ENCODE assay signal across 13 mouse cellular contexts in genomic region chr10:95545051-95545450, GRCm38 (mm10). TPM values are rescaled to one million over a fixed set of nuclear protein-coding genes. Genes with fewer than 3 reads are reported as not detected.
DNase-seq lines count a peak whose midpoint lies in the region; ATAC-seq lines count a peak whose summit lies in the region.
"Had no signal": no experiment of that assay in that cellular context is flagged by ENCODE, and none has a peak within 500 bp of the region (broad histone marks: within the 10 kb centered on the region; RNA-seq: fewer than 3 reads in every experiment).

No protein-coding gene starts in this region.

- peak overlapping the region; percentile 11; the same call in 1 of the 2 replicates for H3K27ac ChIP-seq in forebrain, embryonic 15.5 days (replicated peaks)
- H3K27ac ChIP-seq in forebrain, embryonic 12.5 days: no peak overlapping the region
- H3K27ac ChIP-seq in neural tube, embryonic 13.5 days (replicated peaks): 0 out of 2 replicates have a peak overlapping the region, but pooled peaks have one; percentile 2
- H3K27ac ChIP-seq: liver, embryonic 15.5 days; midbrain, embryonic 15.5 days had no signal

- no peak overlapping the region for H3K4me3 ChIP-seq in forebrain, embryonic 15.5 days
- no peak overlapping the region for H3K4me3 ChIP-seq in forebrain, embryonic 12.5 days (replicated peaks)
- no peak overlapping the region for H3K4me3 ChIP-seq in neural tube, embryonic 13.5 days
- H3K4me3 ChIP-seq: liver, embryonic 15.5 days; midbrain, embryonic 15.5 days had no signal

- no peak overlapping the region for H3K9ac ChIP-seq in forebrain, embryonic 15.5 days (replicated peaks)
- H3K9ac ChIP-seq in forebrain, embryonic 12.5 days: no peak overlapping the region
- H3K9ac ChIP-seq in neural tube, embryonic 13.5 days: no peak overlapping the region
- H3K9ac ChIP-seq: liver, embryonic 15.5 days; midbrain, embryonic 15.5 days had no signal

- no peak for ATAC-seq in forebrain, embryonic 15.5 days (replicated peaks)
- no peak for ATAC-seq in forebrain, embryonic 12.5 days (ENCODE audit: low FRiP score)
- ATAC-seq in neural tube, embryonic 13.5 days (ENCODE audit: low read depth): 0 out of 2 replicates have a peak, but pooled peaks have one; percentile 49
- ATAC-seq: midbrain, embryonic 15.5 days had no signal

- WGBS in forebrain, embryonic 15.5 days: 65% methylated on average over 4 of the region's 4 CpGs
- 83% methylated on average over 4 of the region's 4 CpGs for WGBS in forebrain, embryonic 12.5 days
- 62% methylated on average over 4 of the region's 4 CpGs for WGBS in neural tube, embryonic 13.5 days

- H3K36me3 ChIP-seq in forebrain, embryonic 15.5 days: peaks cover 34% of the 10 kb centered on the region
- peaks cover 38% of the 10 kb centered on the region for H3K36me3 ChIP-seq in forebrain, embryonic 12.5 days (replicated peaks)
- H3K36me3 ChIP-seq in neural tube, embryonic 13.5 days: peaks cover 39% of the 10 kb centered on the region
- H3K36me3 ChIP-seq: midbrain, embryonic 15.5 days had no signal

- no peaks in the 10 kb centered on the region for H3K27me3 ChIP-seq in forebrain, embryonic 15.5 days
- no peaks in the 10 kb centered on the region for H3K27me3 ChIP-seq in forebrain, embryonic 12.5 days
- no peaks in the 10 kb centered on the region for H3K27me3 ChIP-seq in neural tube, embryonic 13.5 days
- H3K27me3 ChIP-seq: liver, embryonic 15.5 days; midbrain, embryonic 15.5 days had no signal

- no peak for DNase-seq in neural tube, embryonic 10.5 days (ENCODE audit: extremely low spot score, low spot score)
- peak; percentile 41 for DNase-seq in cerebellum, adult 9-11 months
- DNase-seq in natural killer cell, adult 2 months (ENCODE audit: low spot score in 2 of 2): no peak
- DNase-seq in lung, postnatal 10 days: no peak
- no peak for DNase-seq in lung, postnatal 25 days (ENCODE audit: low spot score)
- DNase-seq: heart, postnatal 14 days; lung, postnatal 4 days; thymus, postnatal 25 days had no signal

- H3K9me3 ChIP-seq in forebrain, embryonic 15.5 days: no peaks in the 10 kb centered on the region
- H3K9me3 ChIP-seq in forebrain, embryonic 12.5 days: no peaks in the 10 kb centered on the region
- no peaks in the 10 kb centered on the region for H3K9me3 ChIP-seq in neural tube, embryonic 13.5 days
- H3K9me3 ChIP-seq: liver, embryonic 15.5 days; midbrain, embryonic 15.5 days had no signal

- no peak overlapping the region for H3K4me2 ChIP-seq in forebrain, embryonic 15.5 days (replicated peaks)
- no peak overlapping the region for H3K4me2 ChIP-seq in forebrain, embryonic 12.5 days
- no peak overlapping the region for H3K4me2 ChIP-seq in neural tube, embryonic 13.5 days
- H3K4me2 ChIP-seq: liver, embryonic 15.5 days; midbrain, embryonic 15.5 days had no signal

- peaks cover 8% of the 10 kb centered on the region; the same call in 1 of the 2 replicates for H3K4me1 ChIP-seq in forebrain, embryonic 15.5 days
- no peaks in the 10 kb centered on the region for H3K4me1 ChIP-seq in forebrain, embryonic 12.5 days
- no peaks in the 10 kb centered on the region for H3K4me1 ChIP-seq in neural tube, embryonic 13.5 days (replicated peaks)
- H3K4me1 ChIP-seq: liver, embryonic 15.5 days; midbrain, embryonic 15.5 days had no signal

RNA-seq across cellular contexts. Expression of gene Nudt4, which starts 18.9 kb away (rescaled TPM):
- 74.7 and 79.2 TPM in 2 replicates for polyA plus RNA-seq in forebrain, embryonic 15.5 days (2015; fragmentation: Nextera tagmentation; extraction: Ambion mirVana)
- 107 and 108 TPM in 2 replicates for polyA plus RNA-seq in forebrain, embryonic 12.5 days (2016; fragmentation: Nextera tagmentation; extraction: Ambion mirVana)
- polyA plus RNA-seq in neural tube, embryonic 13.5 days (2015; fragmentation: Nextera tagmentation; extraction: Ambion mirVana): 94.1 and 101 TPM in 2 replicates

RNA-seq across cellular contexts. Expression of gene Ube2n, which starts 30.1 kb away (rescaled TPM):
- polyA plus RNA-seq in forebrain, embryonic 15.5 days (2015; fragmentation: Nextera tagmentation; extraction: Ambion mirVana): 394 and 412 TPM in 2 replicates
- 439 and 463 TPM in 2 replicates for polyA plus RNA-seq in forebrain, embryonic 12.5 days (2016; fragmentation: Nextera tagmentation; extraction: Ambion mirVana)
- polyA plus RNA-seq in neural tube, embryonic 13.5 days (2015; fragmentation: Nextera tagmentation; extraction: Ambion mirVana): 408 TPM in 2 replicates

RNA-seq across cellular contexts. Expression of gene Mrpl42, which starts 43.3 kb away (rescaled TPM):
- polyA plus RNA-seq in forebrain, embryonic 15.5 days (2015; fragmentation: Nextera tagmentation; extraction: Ambion mirVana): 232 and 246 TPM in 2 replicates
- 297 and 314 TPM in 2 replicates for polyA plus RNA-seq in forebrain, embryonic 12.5 days (2016; fragmentation: Nextera tagmentation; extraction: Ambion mirVana)
- polyA plus RNA-seq in neural tube, embryonic 13.5 days (2015; fragmentation: Nextera tagmentation; extraction: Ambion mirVana): 275 and 291 TPM in 2 replicates
